Mouse (Mus musculus) v-Abl transformed pro-B cells (cell line): Measurements from ENCODE around the gene Ctrc.

ENCODE experiments used
- in situ Hi-C, 2 experiments: fragments of 400-800 bp; cut with MboI; formaldehyde crosslinking; loops; one replicate each; pipeline ENCODE4 v1.15.1; 2025; ENCODE audit not compliant: unreplicated experiment in 2 of 2

Ctrc gene

GRCm38 (mm10) chr4:141869436-141870215 is 23.5 kb upstream of the Ctrc start:
- in situ Hi-C loops: loop anchor here (25.0 kb wide), 3 partner anchors 1368 to 1543 kb away; partner anchors contain the start of genes Pramef8 (in 1 of the 2) and Pramel1 (in 1 of the 2)

DNA sequence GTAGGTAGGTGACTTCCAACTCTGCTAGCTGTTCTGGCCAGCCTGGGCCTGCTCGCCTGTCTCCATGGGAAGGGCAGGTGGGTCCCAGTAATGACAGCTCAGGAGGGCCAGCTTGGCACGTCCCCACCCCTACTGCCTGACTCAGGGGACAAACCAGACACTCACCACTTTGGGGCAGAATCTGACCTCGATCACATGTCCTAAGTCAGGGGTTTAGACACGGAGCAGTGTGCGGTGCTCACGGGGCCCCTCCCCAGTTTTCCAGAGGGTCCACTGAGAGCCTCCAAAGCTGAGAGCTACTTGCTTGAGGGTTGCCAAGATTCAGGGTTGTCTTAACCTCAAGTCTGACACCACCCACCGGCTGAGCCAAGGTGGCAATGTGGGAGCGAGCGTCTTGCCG is 21.9 kb upstream of the Ctrc start:
- in situ Hi-C loops: loop anchor here (25.0 kb wide), 3 partner anchors 1369 to 1544 kb away; partner anchors contain the start of genes Pramef8 (in 1 of the 2) and Pramel1 (in 1 of the 2)

DNA sequence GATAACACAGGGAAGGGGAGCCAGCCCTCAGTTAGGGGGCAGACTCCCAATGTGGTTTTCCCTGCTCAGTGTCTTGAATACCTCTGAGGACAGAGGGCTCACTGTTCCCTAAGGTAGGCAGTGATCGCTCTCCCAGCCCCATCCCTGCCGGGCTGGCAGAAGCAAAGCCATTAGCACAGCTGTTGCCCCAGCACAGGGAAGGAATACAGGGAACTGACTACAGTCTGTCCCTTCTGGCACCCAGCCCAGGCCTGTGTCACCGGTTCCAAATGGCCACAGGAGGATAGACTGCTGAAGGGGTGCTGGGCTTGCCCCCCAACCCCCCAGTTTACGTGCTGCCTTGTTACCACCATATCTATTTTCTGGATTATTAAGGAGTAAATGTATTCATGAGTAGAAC is 21.3 kb upstream of the Ctrc start:
- in situ Hi-C loops: loop anchor here (25.0 kb wide), 3 partner anchors 1370 to 1545 kb away; partner anchors contain the start of genes Pramef8 (in 1 of the 2) and Pramel1 (in 1 of the 2)

DNA sequence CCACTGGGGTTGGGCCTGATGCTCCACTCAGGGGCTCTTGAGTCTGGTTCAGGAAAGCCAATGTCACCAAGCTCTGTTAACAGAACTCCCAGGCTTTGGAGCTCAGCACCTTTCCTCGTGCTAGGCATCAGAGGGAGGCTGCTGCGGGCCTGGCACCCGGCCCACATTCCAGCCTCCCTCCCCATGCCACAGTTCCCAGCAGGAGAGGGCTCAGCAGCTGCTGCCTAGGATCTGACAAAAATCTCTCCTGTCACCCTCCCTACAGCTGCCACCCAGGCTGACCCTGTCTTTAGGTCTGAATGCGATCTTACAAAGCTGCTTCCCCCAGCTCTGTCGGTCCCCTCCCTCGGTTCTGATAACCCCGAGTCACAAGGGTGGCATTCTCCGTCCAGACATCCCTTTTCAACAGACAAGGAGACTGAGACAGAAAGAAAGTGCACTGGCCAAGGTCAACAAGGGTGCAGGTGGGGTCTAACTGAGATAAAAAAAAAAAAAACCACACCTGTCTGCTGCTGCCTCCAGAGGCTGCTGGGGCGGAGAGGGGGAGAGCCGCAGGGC is 20.9 kb upstream of the Ctrc start:
- in situ Hi-C loops: loop anchor here (25.0 kb wide), 3 partner anchors 1370 to 1545 kb away; partner anchors contain the start of genes Pramef8 (in 1 of the 2) and Pramel1 (in 1 of the 2)

DNA sequence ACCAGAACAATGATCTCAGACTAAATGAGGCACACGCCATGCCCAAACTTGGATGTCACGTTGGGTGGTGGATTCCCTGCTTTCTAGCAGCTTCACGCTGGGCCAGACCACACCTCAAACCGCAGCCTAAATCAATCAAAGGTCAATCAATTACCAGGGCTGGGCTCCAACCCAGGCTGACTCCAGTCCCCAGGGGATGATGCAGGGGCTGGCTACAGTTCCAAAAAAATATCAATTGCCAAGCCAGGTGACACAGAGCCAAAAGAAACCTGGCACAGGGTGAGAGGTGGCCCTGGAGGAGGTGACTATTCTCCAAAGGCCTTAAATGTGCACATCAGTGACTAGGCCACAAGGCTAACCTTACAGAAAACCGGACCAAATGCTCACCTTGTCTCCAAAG is 19.4 kb upstream of the Ctrc start:
- in situ Hi-C loops: loop anchor here (25.0 kb wide), 3 partner anchors 1372 to 1547 kb away; partner anchors contain the start of genes Pramef8 (in 1 of the 2) and Pramel1 (in 1 of the 2)

- in situ Hi-C loops: loop anchor here (25.0 kb wide), 3 partner anchors 1372 to 1547 kb away; partner anchors contain the start of genes Pramef8 (in 1 of the 2) and Pramel1 (in 1 of the 2)
Measured at GRCm38 (mm10) chr4:141865006-141865405, 18.8 kb upstream of the Ctrc start.

DNA sequence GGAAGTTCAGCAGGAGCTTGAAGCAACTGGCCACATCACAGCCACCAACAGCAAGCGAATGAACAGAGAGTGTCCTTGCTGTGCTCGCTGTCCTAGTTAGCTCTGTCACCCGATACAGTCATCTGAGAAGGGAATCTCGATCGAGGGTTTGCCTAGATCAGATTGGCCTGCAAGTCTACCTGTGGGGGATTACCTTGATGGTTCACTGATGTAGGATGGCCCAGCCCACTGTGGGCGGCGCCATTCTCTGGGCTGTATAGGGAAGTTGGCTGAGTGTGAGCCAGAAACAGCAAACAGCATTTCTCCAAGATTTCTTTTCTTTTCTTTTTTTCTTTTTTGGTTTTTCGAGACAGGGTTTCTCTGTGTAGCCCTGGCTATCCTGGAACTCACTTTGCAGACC is 18.3 kb upstream of the Ctrc start:
- in situ Hi-C loops: loop anchor here (25.0 kb wide), 3 partner anchors 1373 to 1548 kb away; partner anchors contain the start of genes Pramef8 (in 1 of the 2) and Pramel1 (in 1 of the 2)

DNA sequence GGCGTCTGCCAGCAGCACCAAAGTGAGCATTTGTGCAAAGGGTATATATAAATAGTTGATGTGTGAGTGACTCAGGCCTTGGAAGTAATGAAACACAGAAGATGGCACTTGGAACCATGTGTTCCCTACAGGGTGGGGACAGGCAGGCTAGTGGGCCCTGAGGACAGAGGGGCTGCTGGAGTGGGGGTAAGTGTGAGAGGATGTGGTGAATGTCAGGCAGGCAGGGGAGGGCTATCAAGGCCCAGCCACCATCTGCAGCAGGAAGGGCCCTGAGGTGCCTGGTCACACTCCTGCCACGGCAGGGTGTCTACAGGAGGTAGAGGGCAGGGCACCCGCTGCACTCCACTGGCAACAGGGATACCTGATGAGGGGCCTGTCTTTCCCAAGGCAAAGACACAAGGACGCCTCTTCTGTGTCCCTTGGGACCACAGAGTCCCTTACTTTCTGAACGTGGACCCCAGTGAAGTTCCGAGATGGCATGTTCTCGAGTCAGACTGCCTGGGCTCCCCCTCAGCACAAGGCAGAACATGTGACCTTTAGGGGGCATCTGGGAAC is 17.6 kb upstream of the Ctrc start:
- in situ Hi-C loops: loop anchor here (25.0 kb wide), 3 partner anchors 1373 to 1548 kb away; partner anchors contain the start of genes Pramef8 (in 1 of the 2) and Pramel1 (in 1 of the 2)

DNA sequence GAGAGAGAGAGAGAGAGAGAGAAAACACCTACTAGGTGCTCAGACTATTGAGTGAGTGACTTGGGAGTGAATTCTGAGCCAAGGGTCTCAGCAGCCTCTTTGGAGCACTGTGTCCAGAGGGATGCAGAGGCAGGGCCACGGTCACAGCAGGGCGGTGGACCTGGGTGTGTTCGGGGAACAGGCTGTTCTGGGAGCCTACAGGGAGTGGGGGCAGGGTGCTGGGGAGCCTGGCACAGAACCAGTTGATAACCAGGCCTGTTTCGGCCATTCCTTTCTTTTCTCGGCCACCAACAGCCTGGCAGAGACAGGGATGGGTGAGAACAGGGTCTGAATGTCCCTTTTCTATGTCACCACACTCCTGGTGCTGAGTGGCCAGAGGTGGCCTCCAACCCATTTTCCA is 16.7 kb upstream of the Ctrc start:
- in situ Hi-C loops: loop anchor here (25.0 kb wide), 3 partner anchors 1374 to 1549 kb away; partner anchors contain the start of genes Pramef8 (in 1 of the 2) and Pramel1 (in 1 of the 2)

DNA sequence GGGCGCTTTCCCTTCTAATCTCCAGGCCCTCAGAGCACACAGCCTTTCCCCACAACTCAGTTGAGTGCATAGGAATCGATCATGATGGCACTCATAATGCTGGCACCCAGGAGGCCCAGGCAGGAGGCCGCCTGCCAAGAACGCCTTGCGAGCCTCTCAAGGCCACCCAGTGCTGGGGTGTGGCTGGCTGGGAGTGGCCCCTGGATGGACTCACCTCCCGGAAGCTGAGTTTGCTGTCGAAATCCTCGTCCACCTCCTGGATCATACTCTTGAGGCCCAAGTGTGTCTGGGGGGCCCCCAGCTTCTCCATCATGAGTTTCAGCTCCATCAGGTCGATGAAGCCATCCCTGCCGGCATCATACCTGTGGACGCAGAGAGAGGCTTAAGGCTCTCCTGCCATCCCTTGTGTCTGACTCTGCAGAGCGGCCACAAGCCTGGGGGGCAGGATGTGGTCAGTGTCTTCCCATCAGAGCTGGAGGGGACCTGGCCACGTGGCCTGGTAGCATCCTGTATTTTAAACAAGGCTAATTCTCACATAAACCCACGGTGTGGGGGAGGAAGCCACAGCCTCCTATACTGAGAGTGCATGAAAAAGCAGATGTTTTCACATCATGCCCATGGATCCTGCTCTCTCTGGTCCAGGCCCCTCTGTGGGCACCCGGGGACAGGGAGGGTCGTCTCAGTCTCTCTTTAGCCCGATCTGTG is 15.6 kb upstream of the Ctrc start:
- in situ Hi-C loops: loop anchor here (25.0 kb wide), 3 partner anchors 1376 to 1551 kb away; partner anchors contain the start of genes Pramef8 (in 1 of the 2) and Pramel1 (in 1 of the 2)

GRCm38 (mm10) chr4:141860246-141860841 is 14.2 kb upstream of the Ctrc start:
- in situ Hi-C loops: loop anchor here (25.0 kb wide), 3 partner anchors 1377 to 1552 kb away; partner anchors contain the start of genes Pramef8 (in 1 of the 2) and Pramel1 (in 1 of the 2)

DNA sequence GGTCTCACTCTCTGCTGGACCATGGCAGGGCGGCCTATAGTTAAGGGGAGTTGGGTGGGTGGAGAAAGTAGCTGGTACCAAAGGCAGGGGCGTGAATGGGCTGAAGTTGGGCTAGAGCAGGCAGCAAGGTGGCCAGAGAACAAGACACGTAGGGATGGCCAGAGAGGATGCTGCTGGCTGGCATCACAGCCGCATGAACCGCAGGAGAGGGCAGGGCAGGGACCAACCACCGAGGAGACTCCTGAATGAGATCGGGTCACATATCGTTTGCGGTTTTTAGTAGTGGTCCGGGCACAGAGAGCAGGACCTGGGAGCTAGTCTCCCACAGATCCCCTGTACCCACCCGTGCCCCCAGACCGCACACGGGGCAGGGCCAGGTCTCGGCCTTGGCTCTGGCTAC is 13.2 kb upstream of the Ctrc start:
- in situ Hi-C loops: loop anchor here (5.0 to 25.0 kb wide), 6 partner anchors 98 to 1553 kb away; partner anchors contain the start of genes Tmem82 (in 2 of the 2), Pramef8 (in 1 of the 2) and Pramel1 (in 1 of the 2)

GRCm38 (mm10) chr4:141858501-141858900 is 12.3 kb upstream of the Ctrc start:
- in situ Hi-C loops: loop anchor here (5.0 to 25.0 kb wide), 6 partner anchors 99 to 1554 kb away; partner anchors contain the start of genes Tmem82 (in 2 of the 2), Pramef8 (in 1 of the 2) and Pramel1 (in 1 of the 2)

DNA sequence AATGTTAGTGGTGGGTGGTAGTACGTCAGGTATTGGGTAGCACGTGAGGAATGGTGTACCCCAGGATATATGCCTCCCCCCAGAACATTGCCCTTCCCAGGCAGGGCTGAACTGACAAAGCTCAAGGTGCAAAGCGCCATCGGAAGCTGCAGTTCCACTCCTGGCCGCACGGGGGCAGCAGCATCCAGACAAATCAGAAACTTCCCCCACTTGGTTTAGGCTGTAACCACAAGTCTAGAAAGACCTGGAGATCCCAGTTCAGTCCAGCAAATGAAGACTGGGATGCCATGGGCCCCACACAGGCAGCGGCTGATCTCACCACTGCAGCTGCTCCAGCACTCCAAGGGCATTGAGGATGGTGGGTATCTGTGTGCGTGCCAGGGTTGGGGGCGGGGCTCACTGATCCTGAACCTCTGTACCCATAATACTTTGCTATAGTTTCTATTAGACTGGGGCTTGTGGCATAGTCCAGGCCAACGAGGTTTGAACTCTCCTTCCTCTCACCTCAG is 11.3 kb upstream of the Ctrc start:
- in situ Hi-C loops: loop anchor here (5.0 to 25.0 kb wide), 6 partner anchors 100 to 1555 kb away; partner anchors contain the start of genes Tmem82 (in 2 of the 2), Pramef8 (in 1 of the 2) and Pramel1 (in 1 of the 2)

DNA sequence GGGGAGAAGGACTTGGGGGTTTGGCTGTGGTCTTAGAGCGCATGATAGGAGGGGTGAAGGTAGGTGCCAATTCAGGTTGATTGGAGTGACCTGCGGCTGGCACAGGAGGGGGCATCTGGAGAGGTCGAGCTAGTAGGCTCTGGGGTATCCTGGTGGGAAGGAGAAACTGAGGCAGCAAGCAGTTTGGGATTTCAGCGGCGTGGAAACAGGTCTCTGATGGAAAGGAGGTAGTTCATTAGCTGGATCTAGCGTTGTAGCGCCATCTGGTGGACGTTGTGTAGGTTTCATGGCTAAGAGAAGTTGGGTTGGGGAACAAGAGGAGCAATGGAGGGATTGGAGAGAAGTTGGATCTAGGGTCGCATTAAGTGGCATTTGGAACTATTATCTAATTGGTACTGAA is 7.3 kb upstream of the Ctrc start:
- in situ Hi-C loops: loop anchor here (10.0 to 25.0 kb wide), 4 partner anchors 1381 to 1559 kb away; partner anchors contain the start of genes Pramef8 (in 1 of the 2) and Pramel1 (in 1 of the 2)

- in situ Hi-C loops: loop anchor here in 1 of 2 experiments (25.0 kb wide), 1 partner anchor 422 kb away; the partner anchor contains the start of genes Clcnkb and Hspb7
Measured at GRCm38 (mm10) chr4:141834536-141835095, 11.5 kb downstream of the Ctrc start.

- in situ Hi-C loops: loop anchor here in 1 of 2 experiments (25.0 kb wide), 1 partner anchor 422 kb away; the partner anchor contains the start of genes Clcnkb and Hspb7
Measured at GRCm38 (mm10) chr4:141833911-141834310, 12.2 kb downstream of the Ctrc start.

DNA sequence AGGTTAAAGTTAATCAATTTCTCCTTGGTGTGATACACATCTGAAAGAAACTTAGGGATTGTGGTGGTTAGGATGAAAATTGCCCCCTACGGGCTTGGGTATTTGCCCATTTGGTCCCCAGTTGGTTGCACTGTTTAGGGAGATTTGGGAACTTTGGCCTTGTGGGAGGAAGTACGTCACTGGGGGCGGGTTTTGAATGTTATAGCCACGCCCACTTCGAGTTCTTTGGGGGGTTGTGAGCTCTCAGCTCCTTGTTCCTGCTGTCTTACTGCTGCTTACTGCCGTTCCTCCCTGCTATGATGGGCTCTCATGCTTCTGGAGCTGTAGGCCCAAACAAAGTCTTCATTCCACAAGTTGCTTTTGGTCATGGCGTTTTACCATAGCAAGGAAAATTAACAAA is 14.8 kb downstream of the Ctrc start:
- in situ Hi-C loops: loop anchor here in 1 of 2 experiments (25.0 kb wide), 1 partner anchor 419 kb away; the partner anchor contains the start of genes Clcnkb and Hspb7
